Mouse (Mus musculus): ENCODE data around the gene Zfp428. TPM values are rescaled to one million over a fixed set of nuclear protein-coding genes. Genes with fewer than 3 reads are reported as not detected.

Gene Zfp428
- total and polyA plus RNA-seq, 2 experiments from 2014 or later = 209 to 297 TPM

- H3K9me3 ChIP-seq (ENCODE audit: low read length) = no peaks in the 10 kb centered on the region
- H3K4me1 ChIP-seq (ENCODE audit: insufficient read depth, low read length) = peaks cover 14% of the 10 kb centered on the region
- H3K36me3 ChIP-seq (ENCODE audit: insufficient read depth, low read length) = peaks cover 25% of the 10 kb centered on the region
- H3K4me2 ChIP-seq (ENCODE audit: low read depth, low read length, poor library complexity, severe bottlenecking) = no peak overlapping the region
- H3K4me3 ChIP-seq (ENCODE audit: low read depth, low read length) = no peak overlapping the region
- no peak overlapping the region for H3K27ac ChIP-seq (ENCODE audit: low read depth, low read length)
- no peaks in the 10 kb centered on the region for H3K27me3 ChIP-seq (ENCODE audit: insufficient read depth, low read length)
- ATAC-seq (ENCODE audit: low FRiP score) = no peak
- DNase-seq (ENCODE audit: low spot score) = no peak
- no peak overlapping the region for H3K9ac ChIP-seq (replicated peaks; ENCODE audit: low read length, poor library complexity, severe bottlenecking)
- WGBS = 85% methylated on average over 4 of the region's 4 CpGs
- no peak for TF ChIP-seq CTCF (IDR thresholded peaks at IDR 0.05)
Measured at GRCm38 (mm10) chr7:24537081-24537480, 30.3 kb downstream of the Zfp428 start.

- Histone ChIP-seq H3K4me2 (ENCODE audit: low read depth, low read length, poor library complexity, severe bottlenecking) (no peak overlapping the region), H3K4me3 (ENCODE audit: low read depth, low read length) (no peak overlapping the region), H3K27ac (ENCODE audit: low read depth, low read length) (no peak overlapping the region; the same call in 1 of the 2 replicates), H3K9ac (replicated peaks; ENCODE audit: low read length, poor library complexity, severe bottlenecking) (no peak overlapping the region), H3K4me1 (ENCODE audit: insufficient read depth, low read length) (peaks cover 9% of the 10 kb centered on the region; the same call in 1 of the 2 replicates), H3K9me3 (ENCODE audit: low read length) (no peaks in the 10 kb centered on the region), H3K36me3 (ENCODE audit: insufficient read depth, low read length) (peaks cover 25% of the 10 kb centered on the region), H3K27me3 (ENCODE audit: insufficient read depth, low read length) (no peaks in the 10 kb centered on the region)
- WGBS = 77% methylated on average over 5 of the region's 5 CpGs
- ATAC-seq (ENCODE audit: low FRiP score) = no peak
- TF ChIP-seq CTCF (IDR thresholded peaks at IDR 0.05) = no peak
- no peak for DNase-seq (ENCODE audit: low spot score)
Measured at GRCm38 (mm10) chr7:24537591-24537990, 30.8 kb downstream of the Zfp428 start.

GRCm38 (mm10) chr7:24538154-24538553 is 31.3 kb downstream of the Zfp428 start:
- Histone ChIP-seq H3K4me1 (ENCODE audit: insufficient read depth, low read length) (peaks cover 8% of the 10 kb centered on the region; the same call in 1 of the 2 replicates), H3K4me2 (ENCODE audit: low read depth, low read length, poor library complexity, severe bottlenecking) (no peak overlapping the region), H3K9me3 (ENCODE audit: low read length) (no peaks in the 10 kb centered on the region), H3K4me3 (ENCODE audit: low read depth, low read length) (no peak overlapping the region), H3K27me3 (ENCODE audit: insufficient read depth, low read length) (no peaks in the 10 kb centered on the region), H3K36me3 (ENCODE audit: insufficient read depth, low read length) (peaks cover 25% of the 10 kb centered on the region), H3K27ac (ENCODE audit: low read depth, low read length) (no peak overlapping the region), H3K9ac (replicated peaks; ENCODE audit: low read length, poor library complexity, severe bottlenecking) (no peak overlapping the region)
- ATAC-seq (ENCODE audit: low FRiP score) = no peak; the same call in 1 of the 2 replicates
- DNase-seq (ENCODE audit: low spot score) = no peak
- WGBS = 39% methylated on average over 5 of the region's 5 CpGs
- TF ChIP-seq CTCF (IDR thresholded peaks at IDR 0.05) = peak; percentile 50

GRCm38 (mm10) chr7:24538701-24539100 is 31.9 kb downstream of the Zfp428 start:
- H3K9me3 ChIP-seq (ENCODE audit: low read length) = no peaks in the 10 kb centered on the region
- no peak overlapping the region for H3K4me2 ChIP-seq (ENCODE audit: low read depth, low read length, poor library complexity, severe bottlenecking)
- DNase-seq (ENCODE audit: low spot score) (no peak), ATAC-seq (ENCODE audit: low FRiP score) (no peak)
- H3K27me3 ChIP-seq (ENCODE audit: insufficient read depth, low read length) = no peaks in the 10 kb centered on the region
- H3K4me3 ChIP-seq (ENCODE audit: low read depth, low read length) = no peak overlapping the region
- WGBS = 81% methylated on average over 5 of the region's 5 CpGs
- H3K27ac ChIP-seq (ENCODE audit: low read depth, low read length) = no peak overlapping the region
- H3K9ac ChIP-seq (replicated peaks; ENCODE audit: low read length, poor library complexity, severe bottlenecking) = no peak overlapping the region
- no peak for TF ChIP-seq CTCF (IDR thresholded peaks at IDR 0.05)
- H3K4me1 ChIP-seq (ENCODE audit: insufficient read depth, low read length) = peaks cover 7% of the 10 kb centered on the region; the same call in 1 of the 2 replicates
- peaks cover 21% of the 10 kb centered on the region for H3K36me3 ChIP-seq (ENCODE audit: insufficient read depth, low read length)

GRCm38 (mm10) chr7:24539686-24540085 is 32.9 kb downstream of the Zfp428 start:
- ATAC-seq (ENCODE audit: low FRiP score) = no peak
- no peak for TF ChIP-seq CTCF (IDR thresholded peaks at IDR 0.05)
- no peaks in the 10 kb centered on the region for H3K9me3 ChIP-seq (ENCODE audit: low read length)

GRCm38 (mm10) chr7:24544506-24544905 is 37.7 kb downstream of the Zfp428 start:
- no peak overlapping the region for H3K9ac ChIP-seq (replicated peaks; ENCODE audit: low read length, poor library complexity, severe bottlenecking)
- H3K4me2 ChIP-seq (ENCODE audit: low read depth, low read length, poor library complexity, severe bottlenecking) = no peak overlapping the region
- no peak overlapping the region for H3K4me3 ChIP-seq (ENCODE audit: low read depth, low read length)
- peaks cover 8% of the 10 kb centered on the region; the same call in 1 of the 2 replicates for H3K4me1 ChIP-seq (ENCODE audit: insufficient read depth, low read length)
- no peaks in the 10 kb centered on the region for H3K9me3 ChIP-seq (ENCODE audit: low read length)
- no peak overlapping the region for H3K27ac ChIP-seq (ENCODE audit: low read depth, low read length)
- DNase-seq (ENCODE audit: low spot score) (no peak), ATAC-seq (ENCODE audit: low FRiP score) (no peak)
- 94% methylated on average over 2 of the region's 2 CpGs for WGBS
- H3K36me3 ChIP-seq (ENCODE audit: insufficient read depth, low read length) = no peaks in the 10 kb centered on the region
- TF ChIP-seq CTCF (IDR thresholded peaks at IDR 0.05) = peak; percentile 38
- no peaks in the 10 kb centered on the region for H3K27me3 ChIP-seq (ENCODE audit: insufficient read depth, low read length)

More at GRCm38 (mm10) chr7:24539686-24540085, 32.9 kb downstream of the Zfp428 start:
- no peaks in the 10 kb centered on the region for H3K4me1 ChIP-seq (ENCODE audit: insufficient read depth, low read length)
- no peaks in the 10 kb centered on the region for H3K27me3 ChIP-seq (ENCODE audit: insufficient read depth, low read length)
- 95% methylated on average over 4 of the region's 4 CpGs for WGBS
- peaks cover 14% of the 10 kb centered on the region for H3K36me3 ChIP-seq (ENCODE audit: insufficient read depth, low read length)
- H3K27ac ChIP-seq (ENCODE audit: low read depth, low read length) = no peak overlapping the region
- no peak overlapping the region for H3K4me2 ChIP-seq (ENCODE audit: low read depth, low read length, poor library complexity, severe bottlenecking)
- DNase-seq (ENCODE audit: low spot score) = no peak
- H3K9ac ChIP-seq (replicated peaks; ENCODE audit: low read length, poor library complexity, severe bottlenecking) = no peak overlapping the region
- H3K4me3 ChIP-seq (ENCODE audit: low read depth, low read length) = no peak overlapping the region

Data from midbrain, postnatal 0 days (tissue).